Mouse (Mus musculus): Measurements from ENCODE around the gene 4930402H24Rik. TPM values are rescaled to one million over a fixed set of nuclear protein-coding genes. Genes with fewer than 3 reads are reported as not detected.

Gene 4930402H24Rik
- polyA plus RNA-seq, 1 experiment from 2014 or later, result 26.6 TPM

GRCm38 (mm10) chr2:130755061-130755607, 151.1 kb downstream of the 4930402H24Rik start:
- H3K9me3 ChIP-seq (ENCODE audit: control insufficient read depth, low read length), result no peaks in the 10 kb centered on the region
- H3K4me2 ChIP-seq (ENCODE audit: low read depth, severe bottlenecking), result no peak overlapping the region
- no peak overlapping the region for H3K27ac ChIP-seq (replicated peaks; ENCODE audit: low read depth, low read length)
- H3K9ac ChIP-seq (ENCODE audit: low read length), result no peak overlapping the region
- no peak overlapping the region for H3K4me3 ChIP-seq (ENCODE audit: low read depth, low read length)
- H3K36me3 ChIP-seq (ENCODE audit: control insufficient read depth, insufficient read depth, low read length), result no peaks in the 10 kb centered on the region
- DNase-seq (ENCODE audit: low spot score), result no peak
- WGBS, result 58% methylated on average over 7 of the region's 7 CpGs
- H3K4me1 ChIP-seq (ENCODE audit: control insufficient read depth, insufficient read depth, low read length), result no peaks in the 10 kb centered on the region
- ATAC-seq (ENCODE audit: insufficient number of reproducible peaks, low FRiP score, low TSS enrichment, low read depth), result no peak
- no peaks in the 10 kb centered on the region for H3K27me3 ChIP-seq (ENCODE audit: control insufficient read depth, insufficient read depth, low read length)

- no peak for ATAC-seq (ENCODE audit: insufficient number of reproducible peaks, low FRiP score, low TSS enrichment, low read depth)
- H3K9me3 ChIP-seq (ENCODE audit: control insufficient read depth, low read length), result no peaks in the 10 kb centered on the region
- H3K27ac ChIP-seq (replicated peaks; ENCODE audit: low read depth, low read length), result no peak overlapping the region
- H3K9ac ChIP-seq (ENCODE audit: low read length), result no peak overlapping the region
- no peak overlapping the region for H3K4me2 ChIP-seq (ENCODE audit: low read depth, severe bottlenecking)
- H3K27me3 ChIP-seq (ENCODE audit: control insufficient read depth, insufficient read depth, low read length), result no peaks in the 10 kb centered on the region
- DNase-seq (ENCODE audit: low spot score), result no peak
- H3K36me3 ChIP-seq (ENCODE audit: control insufficient read depth, insufficient read depth, low read length), result no peaks in the 10 kb centered on the region
- H3K4me1 ChIP-seq (ENCODE audit: control insufficient read depth, insufficient read depth, low read length), result no peaks in the 10 kb centered on the region
- WGBS, result 84% methylated on average over 3 of the region's 3 CpGs
- H3K4me3 ChIP-seq (ENCODE audit: low read depth, low read length), result no peak overlapping the region
Observed at GRCm38 (mm10) chr2:130754596-130754995, 151.6 kb downstream of the 4930402H24Rik start.

GRCm38 (mm10) chr2:130750449-130750848, 155.8 kb downstream of the 4930402H24Rik start:
- DNase-seq (ENCODE audit: low spot score), result no peak
- 48% methylated on average over 8 of the region's 8 CpGs for WGBS

GRCm38 (mm10) chr2:130749708-130750107, 156.5 kb downstream of the 4930402H24Rik start:
- no peaks in the 10 kb centered on the region for H3K9me3 ChIP-seq (ENCODE audit: control insufficient read depth, low read length)
- H3K27me3 ChIP-seq (ENCODE audit: control insufficient read depth, insufficient read depth, low read length), result no peaks in the 10 kb centered on the region
- H3K36me3 ChIP-seq (ENCODE audit: control insufficient read depth, insufficient read depth, low read length), result peaks cover 13% of the 10 kb centered on the region; the same call in 1 of the 2 replicates
- no peak overlapping the region for H3K27ac ChIP-seq (replicated peaks; ENCODE audit: low read depth, low read length)
- WGBS, result 82% methylated on average over 3 of the region's 3 CpGs
- DNase-seq (ENCODE audit: low spot score), result no peak
- no peak overlapping the region for H3K4me3 ChIP-seq (ENCODE audit: low read depth, low read length)
- H3K9ac ChIP-seq (ENCODE audit: low read length), result no peak overlapping the region
- no peak overlapping the region for H3K4me2 ChIP-seq (ENCODE audit: low read depth, severe bottlenecking)
- ATAC-seq (ENCODE audit: insufficient number of reproducible peaks, low FRiP score, low TSS enrichment, low read depth), result no peak
- no peaks in the 10 kb centered on the region for H3K4me1 ChIP-seq (ENCODE audit: control insufficient read depth, insufficient read depth, low read length)

More at GRCm38 (mm10) chr2:130750449-130750848, 155.8 kb downstream of the 4930402H24Rik start:
- no peaks in the 10 kb centered on the region for H3K27me3 ChIP-seq (ENCODE audit: control insufficient read depth, insufficient read depth, low read length)
- H3K4me3 ChIP-seq (ENCODE audit: low read depth, low read length), result no peak overlapping the region
- H3K27ac ChIP-seq (replicated peaks; ENCODE audit: low read depth, low read length), result no peak overlapping the region
- ATAC-seq (ENCODE audit: insufficient number of reproducible peaks, low FRiP score, low TSS enrichment, low read depth), result no peak
- H3K9me3 ChIP-seq (ENCODE audit: control insufficient read depth, low read length), result no peaks in the 10 kb centered on the region
- no peak overlapping the region for H3K9ac ChIP-seq (ENCODE audit: low read length)
- no peaks in the 10 kb centered on the region for H3K4me1 ChIP-seq (ENCODE audit: control insufficient read depth, insufficient read depth, low read length)
- H3K36me3 ChIP-seq (ENCODE audit: control insufficient read depth, insufficient read depth, low read length), result peaks cover 10% of the 10 kb centered on the region; the same call in 1 of the 2 replicates
- no peak overlapping the region for H3K4me2 ChIP-seq (ENCODE audit: low read depth, severe bottlenecking)

- H3K4me3 ChIP-seq (ENCODE audit: low read depth, low read length), result no peak overlapping the region
- WGBS, result 100% methylated on average over 1 of the region's 1 CpGs
- H3K4me2 ChIP-seq (ENCODE audit: low read depth, severe bottlenecking), result no peak overlapping the region
- no peak overlapping the region for H3K27ac ChIP-seq (replicated peaks; ENCODE audit: low read depth, low read length)
- ATAC-seq (ENCODE audit: insufficient number of reproducible peaks, low FRiP score, low TSS enrichment, low read depth) (no peak), DNase-seq (ENCODE audit: low spot score) (no peak)
- H3K9ac ChIP-seq (ENCODE audit: low read length), result no peak overlapping the region
- H3K27me3 ChIP-seq (ENCODE audit: control insufficient read depth, insufficient read depth, low read length), result no peaks in the 10 kb centered on the region
- H3K9me3 ChIP-seq (ENCODE audit: control insufficient read depth, low read length), result no peaks in the 10 kb centered on the region
- H3K4me1 ChIP-seq (ENCODE audit: control insufficient read depth, insufficient read depth, low read length), result no peaks in the 10 kb centered on the region
- H3K36me3 ChIP-seq (ENCODE audit: control insufficient read depth, insufficient read depth, low read length), result peaks cover 12% of the 10 kb centered on the region; the same call in 1 of the 2 replicates
Observed at GRCm38 (mm10) chr2:130743576-130743975, 162.6 kb downstream of the 4930402H24Rik start.

- peaks cover 2% of the 10 kb centered on the region; the same call in 1 of the 2 replicates for H3K36me3 ChIP-seq (ENCODE audit: control insufficient read depth, insufficient read depth, low read length)
- H3K4me1 ChIP-seq (ENCODE audit: control insufficient read depth, insufficient read depth, low read length), result no peaks in the 10 kb centered on the region
- 68% methylated on average over 4 of the region's 4 CpGs for WGBS
Observed at GRCm38 (mm10) chr2:130740096-130740495, 166.1 kb downstream of the 4930402H24Rik start.

GRCm38 (mm10) chr2:130738019-130738418, 168.2 kb downstream of the 4930402H24Rik start:
- Histone ChIP-seq H3K36me3 (ENCODE audit: control insufficient read depth, insufficient read depth, low read length) (peaks cover 4% of the 10 kb centered on the region; the same call in 1 of the 2 replicates), H3K27me3 (ENCODE audit: control insufficient read depth, insufficient read depth, low read length) (no peaks in the 10 kb centered on the region), H3K9me3 (ENCODE audit: control insufficient read depth, low read length) (no peaks in the 10 kb centered on the region), H3K4me3 (ENCODE audit: low read depth, low read length) (no peak overlapping the region), H3K4me2 (ENCODE audit: low read depth, severe bottlenecking) (no peak overlapping the region), H3K4me1 (ENCODE audit: control insufficient read depth, insufficient read depth, low read length) (no peaks in the 10 kb centered on the region), H3K9ac (ENCODE audit: low read length) (no peak overlapping the region), H3K27ac (replicated peaks; ENCODE audit: low read depth, low read length) (no peak overlapping the region)
- 79% methylated on average over 6 of the region's 6 CpGs for WGBS
- ATAC-seq (ENCODE audit: insufficient number of reproducible peaks, low FRiP score, low TSS enrichment, low read depth) (no peak), DNase-seq (ENCODE audit: low spot score) (no peak)

More at GRCm38 (mm10) chr2:130740096-130740495, 166.1 kb downstream of the 4930402H24Rik start:
- no peak for DNase-seq (ENCODE audit: low spot score)
- ATAC-seq (ENCODE audit: insufficient number of reproducible peaks, low FRiP score, low TSS enrichment, low read depth), result no peak
- H3K27ac ChIP-seq (replicated peaks; ENCODE audit: low read depth, low read length), result no peak overlapping the region
- no peaks in the 10 kb centered on the region for H3K27me3 ChIP-seq (ENCODE audit: control insufficient read depth, insufficient read depth, low read length)
- H3K4me3 ChIP-seq (ENCODE audit: low read depth, low read length), result no peak overlapping the region
- no peak overlapping the region for H3K9ac ChIP-seq (ENCODE audit: low read length)
- no peaks in the 10 kb centered on the region for H3K9me3 ChIP-seq (ENCODE audit: control insufficient read depth, low read length)
- no peak overlapping the region for H3K4me2 ChIP-seq (ENCODE audit: low read depth, severe bottlenecking)

- Histone ChIP-seq H3K27ac (replicated peaks; ENCODE audit: low read depth, low read length) (no peak overlapping the region), H3K9ac (ENCODE audit: low read length) (no peak overlapping the region), H3K27me3 (ENCODE audit: control insufficient read depth, insufficient read depth, low read length) (no peaks in the 10 kb centered on the region), H3K4me2 (ENCODE audit: low read depth, severe bottlenecking) (no peak overlapping the region), H3K9me3 (ENCODE audit: control insufficient read depth, low read length) (no peaks in the 10 kb centered on the region), H3K4me3 (ENCODE audit: low read depth, low read length) (no peak overlapping the region), H3K36me3 (ENCODE audit: control insufficient read depth, insufficient read depth, low read length) (peaks cover 4% of the 10 kb centered on the region; the same call in 1 of the 2 replicates), H3K4me1 (ENCODE audit: control insufficient read depth, insufficient read depth, low read length) (no peaks in the 10 kb centered on the region)
- DNase-seq (ENCODE audit: low spot score) (no peak), ATAC-seq (ENCODE audit: insufficient number of reproducible peaks, low FRiP score, low TSS enrichment, low read depth) (no peak)
- 78% methylated on average over 5 of the region's 5 CpGs for WGBS
Observed at GRCm38 (mm10) chr2:130735281-130735680, 170.9 kb downstream of the 4930402H24Rik start.

- 95% methylated on average over 2 of the region's 3 CpGs for WGBS
- no peak overlapping the region for H3K27ac ChIP-seq (replicated peaks; ENCODE audit: low read depth, low read length)
- peaks cover 6% of the 10 kb centered on the region; the same call in 1 of the 2 replicates for H3K36me3 ChIP-seq (ENCODE audit: control insufficient read depth, insufficient read depth, low read length)
- ATAC-seq (ENCODE audit: insufficient number of reproducible peaks, low FRiP score, low TSS enrichment, low read depth) (no peak), DNase-seq (ENCODE audit: low spot score) (no peak)
- H3K9ac ChIP-seq (ENCODE audit: low read length), result no peak overlapping the region
- H3K4me3 ChIP-seq (ENCODE audit: low read depth, low read length), result no peak overlapping the region
- H3K27me3 ChIP-seq (ENCODE audit: control insufficient read depth, insufficient read depth, low read length), result no peaks in the 10 kb centered on the region
- H3K4me2 ChIP-seq (ENCODE audit: low read depth, severe bottlenecking), result no peak overlapping the region
- H3K9me3 ChIP-seq (ENCODE audit: control insufficient read depth, low read length), result no peaks in the 10 kb centered on the region
- H3K4me1 ChIP-seq (ENCODE audit: control insufficient read depth, insufficient read depth, low read length), result no peaks in the 10 kb centered on the region
Observed at GRCm38 (mm10) chr2:130733444-130733843, 172.8 kb downstream of the 4930402H24Rik start.

All from limb, embryonic 11.5 days (tissue).